Mouse (Mus musculus): ENCODE results near the gene Opa1.

The Opa1 gene

DNA sequence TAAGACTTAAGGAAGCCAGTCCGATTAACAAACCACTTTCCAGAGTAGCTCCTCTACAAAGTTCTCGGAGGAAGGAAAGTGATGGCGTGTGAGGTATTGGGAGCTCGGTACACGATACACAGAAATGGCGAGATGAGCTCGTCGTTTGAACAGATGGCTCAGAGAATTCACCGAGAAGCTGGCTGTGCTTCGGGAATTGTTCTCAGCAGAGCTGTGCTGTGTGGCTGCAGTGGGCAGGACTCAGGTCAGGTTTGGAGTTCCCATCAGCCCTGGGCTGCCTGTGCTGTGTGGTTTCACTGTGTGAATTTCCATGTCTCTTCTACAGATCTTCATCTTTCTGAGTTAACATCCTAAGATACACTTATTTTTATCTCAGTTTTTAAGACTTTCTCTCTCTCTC is 77.8 kb downstream of the Opa1 start:
- no peak for DNase-seq

- no peak for DNase-seq
Observed at GRCm38 (mm10) chr16:29657650-29658548, 78.8 kb downstream of the Opa1 start.

DNA sequence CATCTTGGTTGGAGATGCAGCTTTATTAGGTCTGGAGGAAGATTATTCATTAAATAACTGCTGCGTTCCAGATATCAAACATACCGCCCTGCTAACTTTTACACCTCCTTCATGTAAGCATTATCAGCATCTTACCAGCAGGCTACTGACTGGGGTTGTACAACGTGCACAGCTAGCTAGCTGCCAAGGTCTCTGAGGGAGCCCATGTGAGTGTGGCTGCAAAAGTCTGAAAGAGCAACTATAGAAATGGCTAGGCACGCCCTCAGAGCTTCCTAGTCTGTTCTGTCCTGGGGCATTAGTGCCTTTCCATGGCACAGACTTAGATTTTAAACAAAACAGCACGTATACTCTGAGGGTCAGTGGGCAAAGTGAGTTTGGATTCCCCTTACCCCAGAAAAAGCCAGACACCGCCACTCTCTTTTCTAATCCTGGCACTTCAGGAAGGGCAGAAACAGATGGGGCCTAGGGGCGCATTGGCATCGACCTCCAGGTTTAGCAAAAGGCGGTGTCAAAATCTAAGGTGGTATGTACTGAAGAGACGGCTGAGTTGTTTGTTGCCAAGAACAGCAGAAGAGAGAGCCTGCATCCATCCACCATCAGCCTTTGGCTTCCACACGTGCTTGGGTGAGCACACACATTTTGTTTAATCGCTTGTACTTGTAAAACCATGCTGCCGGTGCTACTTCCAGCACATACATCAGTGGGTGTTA is 80.1 kb downstream of the Opa1 start:
- DNase-seq: no peak

- DNase-seq: no peak
Observed at GRCm38 (mm10) chr16:29663042-29663758, 84.1 kb downstream of the Opa1 start.

DNA sequence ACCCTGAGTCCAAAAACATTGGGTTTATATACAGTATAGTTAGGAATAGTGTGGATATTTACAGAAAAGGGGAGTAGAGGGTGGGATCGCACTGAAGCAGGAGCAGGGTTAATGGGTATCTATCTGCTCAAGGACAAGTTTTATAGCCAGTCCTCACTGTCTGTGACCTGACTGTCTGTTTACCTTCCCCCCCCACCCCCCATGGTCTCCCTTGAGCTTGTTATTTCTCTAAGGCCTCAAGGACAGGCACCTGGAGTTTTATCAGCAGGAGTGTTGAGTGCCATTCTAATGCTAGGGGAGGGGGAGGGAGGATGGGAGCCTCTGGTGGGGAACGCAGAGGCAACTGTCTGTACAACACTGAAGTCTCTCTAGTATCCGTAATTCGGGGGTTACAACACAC is 85.3 kb downstream of the Opa1 start:
- no peak for DNase-seq

DNA sequence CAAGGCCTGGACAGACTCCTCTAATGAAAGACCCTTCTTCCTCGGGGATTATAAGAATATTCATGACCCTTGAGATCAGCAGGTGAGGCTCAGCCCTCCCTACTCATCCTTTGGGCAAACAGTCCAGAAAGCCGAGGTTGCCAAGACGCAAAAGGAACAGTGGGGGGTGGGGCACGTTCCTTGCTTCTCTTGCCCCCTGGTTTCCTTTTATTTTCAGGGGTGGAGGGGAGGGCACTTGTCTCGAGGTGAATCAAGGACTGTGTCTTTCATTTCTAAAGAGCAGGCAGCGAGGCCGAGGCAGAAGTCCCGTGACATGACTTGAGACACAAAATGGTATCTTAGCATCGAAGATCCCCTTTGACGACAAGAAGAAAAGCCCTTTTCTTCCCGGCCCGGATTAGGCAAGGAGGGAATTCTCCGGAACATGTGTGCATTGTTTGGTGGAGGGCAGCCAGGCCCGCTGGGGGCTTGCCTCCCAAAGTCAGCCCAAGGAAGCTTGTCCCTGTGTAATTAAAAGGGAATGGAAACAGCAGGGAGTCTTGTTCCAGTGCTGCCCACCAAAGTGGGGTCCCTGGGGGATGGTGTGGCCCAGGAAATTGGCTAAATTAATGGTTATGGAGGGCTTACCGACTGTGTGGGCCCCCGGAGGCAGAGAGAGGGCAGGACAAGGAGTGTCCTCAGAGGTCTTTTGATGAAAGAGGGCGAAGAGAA is 88.0 kb downstream of the Opa1 start:
- DNase-seq: no peak

- no peak for DNase-seq
Observed at GRCm38 (mm10) chr16:29667702-29668061, 88.5 kb downstream of the Opa1 start.

DNA sequence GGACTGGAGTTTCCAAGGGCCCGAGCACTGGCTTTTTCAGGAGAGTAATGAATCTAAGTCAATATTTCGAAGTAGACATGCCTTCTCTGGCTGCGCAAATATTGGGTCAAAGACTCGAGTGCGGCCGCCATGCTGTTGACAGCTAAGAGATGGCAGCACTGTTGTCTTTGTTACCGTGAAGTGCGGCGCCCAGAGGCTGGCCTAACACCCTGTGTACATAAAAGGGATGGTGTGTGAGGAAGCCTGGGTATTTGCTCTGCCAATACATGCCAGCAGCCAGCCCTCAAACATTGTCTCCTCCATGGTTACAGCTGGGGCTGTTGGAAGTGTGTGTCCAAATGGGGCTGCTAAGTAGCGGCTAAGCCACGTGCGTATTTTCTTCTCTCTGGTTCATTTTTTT is 89.3 kb downstream of the Opa1 start:
- DNase-seq: no peak

DNA sequence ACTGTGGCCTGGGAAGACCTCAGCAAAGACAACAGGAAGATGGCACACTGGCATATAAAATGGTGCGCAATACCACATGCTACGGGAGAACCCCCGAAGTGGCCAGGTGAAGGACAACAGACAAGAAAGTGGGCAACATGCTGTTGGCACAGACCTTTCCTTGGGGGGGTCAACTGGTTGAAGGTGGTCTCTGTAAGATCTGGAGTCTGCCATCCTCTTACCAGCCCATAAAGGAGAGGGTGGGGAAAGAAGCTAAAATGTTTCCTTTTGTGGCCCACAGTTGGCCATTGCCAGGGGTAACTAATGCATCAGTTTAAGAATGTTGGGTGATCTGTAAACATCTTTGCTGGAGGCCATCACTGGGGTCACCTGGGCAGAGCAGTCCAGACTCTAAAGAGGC is 91.7 kb downstream of the Opa1 start:
- no peak for DNase-seq

DNA sequence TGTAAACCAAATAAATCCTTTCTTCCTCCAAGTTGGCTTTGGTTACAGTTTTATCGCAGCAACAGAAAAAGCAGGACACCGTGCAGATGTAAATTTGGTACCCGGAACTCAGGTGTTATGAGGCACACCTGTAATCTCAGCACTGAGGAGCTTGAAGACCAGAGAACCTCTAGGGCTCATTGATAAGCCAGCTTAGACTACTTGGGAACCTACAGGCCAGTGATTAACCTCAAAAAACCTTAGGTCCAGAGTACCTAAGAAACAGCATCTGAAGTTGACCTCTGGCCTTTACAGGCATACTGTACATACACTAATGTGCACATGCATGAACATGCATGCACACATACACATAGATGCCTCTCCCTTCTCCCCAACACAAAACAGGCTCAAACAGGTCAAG is 94.1 kb downstream of the Opa1 start:
- DNase-seq: no peak

GRCm38 (mm10) chr16:29679607-29680006 is 100.5 kb downstream of the Opa1 start:
- DNase-seq: no peak

DNA sequence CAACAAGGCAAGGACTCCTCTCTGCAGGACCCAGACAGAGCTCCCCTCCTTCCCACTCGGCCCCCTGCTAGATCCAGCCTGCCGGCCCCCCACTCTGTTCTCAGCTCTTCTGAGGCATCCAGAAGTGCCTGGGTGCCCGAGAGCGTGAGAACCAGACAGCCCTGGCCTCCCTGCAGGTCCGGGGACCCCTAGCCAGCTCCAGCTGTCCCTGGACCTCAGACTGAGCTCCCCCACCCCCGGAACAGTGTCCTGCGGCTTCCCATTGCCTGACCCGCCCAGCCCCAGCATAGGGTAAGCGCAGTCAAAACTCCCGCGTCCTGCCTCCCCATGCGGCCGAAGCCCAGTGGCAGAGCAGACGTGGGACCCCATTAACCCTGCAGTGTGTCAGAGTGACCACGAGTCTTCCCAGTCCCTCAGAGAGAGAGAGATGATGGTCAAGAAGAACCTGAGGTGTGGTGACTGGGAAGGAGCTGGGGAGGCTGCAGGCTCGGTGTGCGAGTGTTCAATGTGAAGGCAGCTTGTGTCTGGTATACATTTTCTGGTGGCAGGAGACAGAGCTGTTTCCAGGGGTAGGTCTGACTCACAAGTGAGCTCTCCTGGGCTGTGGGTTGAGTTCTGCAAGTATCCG is 101.5 kb downstream of the Opa1 start:
- no peak for DNase-seq

- no peak for DNase-seq
Observed at GRCm38 (mm10) chr16:29682555-29683431, 103.7 kb downstream of the Opa1 start.

DNA sequence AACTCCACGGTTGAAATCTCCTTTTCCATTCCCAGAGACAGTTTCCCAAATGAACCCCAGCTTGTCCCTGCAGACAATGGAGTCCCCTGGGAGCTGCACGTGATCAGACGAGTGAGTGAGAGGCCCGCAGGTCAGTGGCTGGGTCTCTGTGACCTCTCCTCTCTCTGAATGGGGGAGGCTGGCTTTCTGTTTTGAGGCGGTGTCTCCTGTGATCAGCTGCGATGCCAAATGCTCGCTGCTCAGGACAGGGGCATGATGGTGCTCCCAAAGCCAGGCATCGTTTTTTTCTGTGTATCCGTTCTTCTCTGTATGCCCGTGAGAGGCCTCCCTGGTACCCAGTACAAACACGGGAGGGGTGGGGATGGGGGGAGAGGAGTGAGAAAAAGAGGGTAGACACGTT is 104.4 kb downstream of the Opa1 start:
- no peak for DNase-seq

DNA sequence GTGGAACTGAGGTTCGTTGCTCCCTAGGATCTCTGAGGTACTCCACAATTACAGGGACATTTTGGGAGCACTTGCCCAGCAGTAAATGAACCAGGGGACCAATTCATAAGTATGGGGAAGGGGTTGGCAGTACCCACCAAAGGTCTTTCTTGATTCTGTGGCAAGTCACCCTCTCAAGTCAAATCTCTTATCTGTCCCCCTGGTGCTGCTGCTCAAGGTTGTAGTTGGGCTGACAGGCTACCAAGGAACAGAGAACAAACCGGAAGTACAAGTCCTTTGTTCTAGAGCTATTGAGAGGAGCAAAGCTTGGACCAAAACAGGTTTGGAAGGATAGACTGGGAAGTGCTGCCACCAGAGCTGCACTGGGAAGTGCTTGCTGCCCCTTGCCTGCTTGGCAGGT is 105.0 kb downstream of the Opa1 start:
- DNase-seq: no peak

GRCm38 (mm10) chr16:29684641-29685040 is 105.5 kb downstream of the Opa1 start:
- DNase-seq: no peak

DNA sequence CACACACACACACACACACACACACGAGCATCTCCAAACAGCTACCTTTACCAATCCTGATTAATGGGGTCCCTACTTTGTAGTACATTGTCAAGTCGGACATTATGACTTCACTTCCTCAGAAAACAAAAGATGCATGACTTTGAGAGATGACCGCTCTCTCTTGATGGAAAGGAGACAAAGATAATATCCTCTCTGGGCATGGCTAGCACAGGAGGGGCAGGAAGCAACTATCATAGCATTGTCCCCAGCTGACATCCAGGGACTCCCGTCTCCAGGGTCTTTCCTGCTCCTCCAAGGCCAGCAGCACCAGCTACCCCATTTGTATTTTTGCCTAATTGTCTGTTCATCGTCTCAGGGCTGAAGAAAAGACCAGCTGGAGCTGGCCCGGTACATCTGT is 107.0 kb downstream of the Opa1 start:
- DNase-seq: no peak

DNA sequence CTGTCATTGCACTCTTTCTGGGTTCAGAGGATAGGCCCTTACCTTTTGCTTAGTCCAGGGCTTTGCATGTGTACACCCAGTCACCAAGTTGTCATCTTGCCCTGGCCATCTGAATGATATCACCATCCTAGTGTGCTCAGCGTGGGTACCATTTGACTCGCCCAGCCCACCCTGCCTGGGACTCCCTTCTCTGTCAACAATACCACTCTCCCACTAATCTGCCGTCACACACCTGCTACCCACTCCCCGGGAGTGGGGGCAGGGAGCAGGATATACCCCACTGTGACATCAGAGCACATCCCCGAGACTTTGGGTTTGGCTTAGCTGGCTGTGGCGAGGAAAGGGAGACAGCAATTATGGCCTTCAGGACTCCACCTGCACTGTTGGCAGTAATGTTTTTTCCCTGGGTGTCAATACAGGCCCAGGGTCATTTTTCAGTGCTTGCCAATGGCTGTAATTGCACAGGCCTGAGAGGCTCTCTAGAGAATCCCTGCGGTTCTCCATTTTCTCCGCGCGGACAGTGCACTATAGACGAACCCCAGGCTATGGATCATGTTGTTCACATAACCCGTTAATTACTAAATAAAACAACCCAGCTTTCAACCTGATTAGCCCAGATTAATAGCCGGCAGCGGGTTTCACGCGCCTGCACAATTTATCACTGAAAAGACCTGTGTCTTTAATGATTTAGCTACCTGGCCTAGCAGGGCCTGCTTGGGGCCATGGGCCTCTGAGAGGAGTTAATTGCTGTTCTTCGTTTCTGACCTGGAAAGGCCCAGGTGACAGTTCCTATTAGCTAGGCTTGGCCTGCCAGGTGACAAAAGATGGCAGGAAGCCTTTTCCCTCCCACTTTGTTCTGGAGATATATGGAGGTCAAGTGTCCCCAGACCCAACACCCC is 109.1 kb downstream of the Opa1 start:
- DNase-seq: no peak

DNA sequence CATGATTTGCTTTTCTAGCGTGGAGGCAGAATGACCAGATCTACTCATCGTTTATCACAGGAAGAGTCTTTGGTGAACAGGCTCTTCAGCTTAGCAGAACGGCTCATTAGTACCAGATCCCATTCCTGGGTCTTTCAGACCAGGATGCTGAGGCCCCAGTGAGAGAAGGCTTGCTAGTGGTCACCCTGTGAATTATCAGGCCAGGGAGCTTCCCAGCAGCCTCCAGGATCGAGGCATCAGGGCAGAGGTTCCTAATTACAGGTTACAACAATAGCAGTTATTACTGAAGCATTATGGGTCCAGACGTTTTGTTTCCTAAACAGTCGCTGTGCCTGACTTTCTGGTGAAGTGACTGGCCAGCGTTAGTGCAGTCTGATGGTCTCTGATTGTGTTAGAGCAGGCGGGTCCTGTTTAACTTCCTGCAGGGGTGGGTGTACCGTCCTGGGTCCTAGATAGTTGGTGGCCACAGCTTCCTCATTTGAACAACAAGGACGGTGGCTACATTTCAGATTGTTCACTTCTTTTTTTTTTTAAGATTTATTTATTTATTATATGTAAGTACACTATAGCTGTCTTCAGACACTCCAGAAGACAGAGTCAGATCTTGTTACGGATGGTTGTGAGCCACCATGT is 110.2 kb downstream of the Opa1 start:
- no peak for DNase-seq
